Mouse (Mus musculus): ENCODE data around the gene Sfmbt2. TPM values are rescaled to one million over a fixed set of nuclear protein-coding genes. Genes with fewer than 3 reads are reported as not detected.
A peak's percentile ranks its signal among the peaks of the same experiment; 100 is the strongest.
"Not testable (repeated sequence)": the region's sequence is repeated elsewhere in the genome, so short reads cannot be mapped to it uniquely, and the experiment has no call there.

Sfmbt2 gene
- 1.3 and 1.6 TPM in 2 replicates for total RNA-seq (2021)
- long read RNA-seq, experiment 1, result 0 reads
- long read RNA-seq, experiment 2, result 0 reads

- no peak for DNase-seq
Measured at GRCm38 (mm10) chr2:10370176-10370575, at the start of gene Sfmbt2. Gene Sfmbt2, plus strand, starts transcription at chr2:10370510.

GRCm38 (mm10) chr2:10321093-10321492, 49.2 kb upstream of the Sfmbt2 start:
- DNase-seq, result peak; percentile 24

GRCm38 (mm10) chr2:10323173-10323572, 47.1 kb upstream of the Sfmbt2 start:
- DNase-seq, result no peak

- no peak for DNase-seq
Measured at GRCm38 (mm10) chr2:10324980-10325379, 45.3 kb upstream of the Sfmbt2 start.

DNA sequence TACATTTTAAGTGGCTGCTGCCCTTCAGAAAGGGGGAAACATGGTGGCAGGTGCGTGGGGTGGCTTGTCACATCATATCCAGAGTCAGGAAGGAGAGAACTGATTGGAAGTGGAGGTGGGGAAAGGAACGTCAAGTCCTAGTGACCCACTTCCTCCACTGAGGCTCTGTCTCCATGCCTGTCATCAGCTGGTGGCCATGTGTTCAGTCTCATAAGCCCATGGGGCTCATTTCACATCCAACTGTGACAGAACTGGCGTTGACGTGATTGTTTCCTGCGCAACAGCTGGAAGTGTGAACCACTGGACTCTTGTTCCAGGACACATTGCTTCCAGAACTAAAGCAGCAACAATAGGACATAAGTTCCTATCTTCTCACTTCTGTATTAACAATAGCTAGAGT, 40.1 kb upstream of the Sfmbt2 start:
- DNase-seq, result no peak

GRCm38 (mm10) chr2:10334299-10334698, 36.0 kb upstream of the Sfmbt2 start:
- no peak for DNase-seq

- DNase-seq, result no peak
Measured at GRCm38 (mm10) chr2:10335037-10335608, 35.2 kb upstream of the Sfmbt2 start.

DNA sequence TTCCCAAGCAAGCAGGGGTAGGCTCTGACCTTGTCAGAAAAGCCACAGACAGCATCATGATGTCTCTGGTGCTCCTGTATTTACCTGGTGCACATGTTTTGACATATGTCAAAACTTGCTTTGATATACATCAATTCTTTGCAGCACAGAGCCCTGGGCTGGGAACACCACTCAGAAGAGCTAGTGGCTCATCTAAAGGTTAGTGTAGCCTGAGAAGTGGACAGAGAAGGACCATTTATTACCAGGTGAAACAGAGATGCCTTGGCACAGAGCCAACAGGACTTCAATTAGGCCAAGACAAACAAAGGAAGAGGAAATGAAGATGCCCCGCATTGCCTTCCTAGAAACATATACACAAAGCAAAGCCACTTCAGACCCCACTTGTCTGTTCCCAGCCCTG, 30.3 kb upstream of the Sfmbt2 start:
- no peak for DNase-seq

GRCm38 (mm10) chr2:10343523-10343922, 26.8 kb upstream of the Sfmbt2 start:
- no peak for DNase-seq

DNA sequence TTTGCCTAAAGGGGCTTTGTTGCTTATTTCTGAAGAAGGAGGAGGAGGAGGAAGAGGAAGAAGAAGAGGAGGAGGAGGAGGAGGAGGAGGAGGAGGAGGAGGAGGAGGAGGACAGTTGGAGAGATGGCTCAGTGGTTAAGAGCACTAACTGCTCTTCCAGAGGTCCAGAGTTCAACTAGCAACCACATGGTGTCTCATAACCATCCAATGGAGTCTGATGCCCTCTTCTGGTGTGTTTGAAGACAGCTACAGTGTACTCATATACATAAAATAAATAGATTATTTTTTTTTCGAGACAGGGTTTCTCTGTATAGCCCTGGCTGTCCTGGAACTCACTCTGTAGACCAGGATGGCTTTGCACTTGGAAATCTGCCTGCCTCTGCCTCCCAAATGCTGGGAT, 26.2 kb upstream of the Sfmbt2 start:
- not testable (repeated sequence) for DNase-seq

GRCm38 (mm10) chr2:10347193-10347592, 23.1 kb upstream of the Sfmbt2 start:
- DNase-seq, result no peak

- no peak for DNase-seq
Measured at GRCm38 (mm10) chr2:10348036-10348435, 22.3 kb upstream of the Sfmbt2 start.

DNA sequence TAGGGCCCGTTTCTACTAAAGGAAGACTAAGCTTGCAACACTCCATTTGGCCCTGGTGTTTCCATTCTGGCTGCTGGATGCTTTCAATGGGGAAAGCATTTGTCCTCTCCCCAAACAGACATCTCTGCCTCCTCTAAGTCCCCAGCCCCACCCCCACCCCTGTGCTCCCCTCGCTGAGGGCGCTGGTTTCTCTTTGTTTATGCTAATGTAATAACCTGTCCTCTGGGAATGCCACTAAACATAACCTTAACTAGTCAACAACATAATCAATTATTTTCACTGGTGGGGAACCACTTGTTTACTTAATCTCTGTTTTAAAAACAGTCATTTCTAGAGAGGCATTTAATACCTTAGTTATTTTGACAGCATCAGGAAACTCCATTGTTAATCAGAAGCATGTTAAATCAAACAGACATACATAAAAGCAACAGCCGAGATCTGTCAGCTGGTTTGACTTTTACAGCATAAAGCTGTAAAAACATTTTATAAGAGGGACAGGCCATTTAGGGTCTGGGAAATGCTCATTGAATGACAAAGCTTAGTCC, 20.0 kb upstream of the Sfmbt2 start:
- DNase-seq, result no peak

- peak; percentile 27 for DNase-seq
Measured at GRCm38 (mm10) chr2:10351125-10351524, 19.2 kb upstream of the Sfmbt2 start.

- DNase-seq, result no peak
Measured at GRCm38 (mm10) chr2:10352887-10353286, 17.4 kb upstream of the Sfmbt2 start.

DNA sequence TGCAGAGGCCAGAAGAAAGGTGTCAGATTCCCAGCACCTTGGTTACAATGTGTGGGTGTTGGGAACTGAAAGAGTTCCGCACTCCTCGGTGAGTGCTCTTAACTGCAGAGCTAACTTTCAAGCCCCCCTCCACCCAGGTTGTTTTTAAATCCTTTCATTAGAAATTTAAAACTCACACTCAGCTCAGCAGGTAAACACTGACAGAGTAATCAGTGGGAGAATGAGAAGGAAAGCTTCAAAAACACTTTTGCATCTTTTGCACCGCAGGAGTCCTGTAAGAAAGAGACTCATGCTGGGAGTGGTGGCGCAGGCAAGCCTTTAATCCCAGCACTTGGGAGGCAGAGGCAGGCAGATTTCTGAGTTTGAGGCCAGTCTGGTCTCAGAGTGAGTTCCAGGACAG, 16.4 kb upstream of the Sfmbt2 start:
- no peak for DNase-seq

- DNase-seq, result no peak
Measured at GRCm38 (mm10) chr2:10359861-10360260, 10.4 kb upstream of the Sfmbt2 start.

DNA sequence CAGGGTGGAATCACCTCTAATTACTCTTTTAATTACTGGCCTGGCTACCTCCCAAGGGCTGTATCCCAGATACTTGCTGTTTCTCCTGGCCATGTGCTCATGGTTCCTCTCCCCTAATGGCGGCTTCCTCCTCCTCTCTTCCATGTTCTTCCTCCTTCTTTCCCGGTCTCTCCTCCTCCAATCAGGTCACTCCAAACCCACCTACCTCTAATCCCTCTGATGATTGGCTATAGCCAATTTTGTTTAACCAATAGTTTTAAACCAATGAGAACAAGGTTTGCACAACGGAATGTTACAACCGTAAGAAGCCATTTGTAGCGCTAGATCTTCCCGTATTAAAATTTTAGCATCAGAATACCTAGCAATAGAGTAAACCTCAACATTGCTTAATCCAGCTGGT, 5.2 kb upstream of the Sfmbt2 start:
- no peak for DNase-seq

DNA sequence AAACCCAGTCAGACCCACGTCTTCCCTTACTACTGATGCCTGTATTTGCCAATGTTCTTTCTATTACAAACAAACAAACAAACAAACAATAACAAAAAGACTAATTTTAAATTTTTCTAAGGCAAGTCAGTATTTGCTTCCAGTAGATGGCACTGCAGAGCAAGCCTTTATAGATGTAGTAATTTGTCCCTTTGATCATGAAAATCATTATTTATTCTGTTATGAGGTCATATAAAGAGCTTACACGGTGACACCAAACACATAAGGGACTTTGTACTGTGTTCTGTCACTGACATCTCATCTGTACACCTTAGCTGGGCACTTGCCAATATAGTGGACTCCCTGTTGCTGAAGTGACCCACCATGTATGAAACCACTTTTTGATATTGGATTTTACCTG, 4.0 kb upstream of the Sfmbt2 start:
- DNase-seq, result no peak

DNA sequence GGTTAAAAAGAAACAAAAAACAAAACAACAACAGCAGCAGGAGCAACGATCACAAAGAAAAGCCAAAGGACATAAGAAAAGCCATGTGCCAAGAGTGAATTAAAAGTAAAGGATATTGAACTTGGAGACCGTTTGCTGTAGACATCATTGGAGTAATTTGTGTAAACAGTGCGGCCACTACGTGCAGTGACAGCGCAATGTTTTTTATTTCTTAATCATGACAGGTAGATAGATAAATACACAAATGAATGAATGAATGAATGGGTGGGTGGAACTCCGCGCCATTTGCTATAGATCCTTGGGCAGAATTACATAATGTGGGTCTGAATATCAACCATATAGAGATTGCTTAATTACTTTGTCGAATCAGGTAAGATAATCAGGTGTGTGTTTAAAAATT, 634 bp upstream of the Sfmbt2 start:
- no peak for DNase-seq

GRCm38 (mm10) chr2:10370687-10371458, 563 bp downstream of the Sfmbt2 start:
- DNase-seq, result no peak

DNA sequence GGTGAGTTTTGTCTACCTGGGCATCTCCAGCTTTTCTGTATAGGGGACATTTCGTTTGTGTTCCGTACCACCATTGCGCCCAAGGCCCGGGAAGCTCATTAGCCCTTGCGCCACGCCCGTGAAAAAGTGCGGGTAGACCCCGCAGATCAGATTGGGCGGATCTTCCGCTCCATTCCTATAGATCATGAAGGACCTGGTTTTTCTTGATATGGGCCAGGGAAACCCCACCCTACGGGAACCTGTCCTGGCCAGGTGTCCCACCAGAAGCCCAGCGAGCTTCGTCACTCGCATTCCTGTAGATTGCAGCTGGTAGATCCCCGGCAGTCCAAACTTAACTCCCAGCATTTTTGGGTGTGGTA, 1.1 kb downstream of the Sfmbt2 start:
- DNase-seq, result no peak

DNA sequence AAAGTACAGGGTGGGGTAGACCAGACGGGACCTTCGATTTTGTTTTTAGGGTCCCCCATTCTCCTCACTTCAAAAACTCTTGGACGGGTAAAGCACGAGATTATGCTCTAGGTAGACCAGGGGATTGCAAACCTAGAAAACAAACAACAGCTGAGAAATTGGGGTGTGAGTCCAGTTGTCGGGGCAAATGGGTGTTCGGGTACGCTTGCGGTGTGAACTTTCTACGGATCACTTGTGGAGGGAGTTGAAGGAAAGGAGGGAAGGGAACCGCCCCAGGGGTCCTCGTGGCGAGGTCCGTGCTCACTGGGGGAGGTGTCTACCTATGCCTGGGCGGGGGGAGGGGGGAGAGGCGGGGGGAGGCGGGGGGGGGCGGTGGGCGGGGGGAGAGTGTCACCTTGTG, 1.6 kb downstream of the Sfmbt2 start:
- DNase-seq, result no peak

DNA sequence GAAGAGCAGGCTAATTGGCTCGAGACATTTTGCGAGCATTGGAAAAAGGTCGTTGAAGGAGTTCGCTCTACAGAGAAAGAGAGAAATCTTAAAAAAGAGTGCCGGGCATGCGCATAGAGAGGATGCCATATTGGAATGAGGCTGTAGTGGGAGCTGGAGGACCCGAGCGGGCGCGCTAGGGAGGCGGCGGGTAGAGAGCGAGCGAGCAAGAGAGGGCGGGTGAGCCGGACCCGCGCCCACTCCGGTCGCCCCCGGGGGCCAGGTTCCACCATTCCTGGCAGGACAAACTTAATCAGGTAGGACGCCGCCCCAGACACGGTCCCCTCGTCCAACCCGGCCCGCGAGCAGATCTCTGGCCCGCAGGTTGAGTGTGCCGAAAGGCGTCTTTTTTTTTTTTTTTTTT, 2.0 kb downstream of the Sfmbt2 start:
- peak; percentile 77 for DNase-seq
